Mouse (Mus musculus): ENCODE results near the gene Mindy3. TPM values are rescaled to one million over a fixed set of nuclear protein-coding genes. Genes with fewer than 3 reads are reported as not detected.

Mindy3 gene
- polyA plus RNA-seq, 1 experiment from 2014 or later, result 37.4 TPM

- Histone ChIP-seq H3K36me3 (replicated peaks; ENCODE audit: control insufficient read depth, insufficient read depth, low read depth, low read length) (no peaks in the 10 kb centered on the region), H3K4me3 (ENCODE audit: low read depth, low read length) (no peak overlapping the region), H3K9me3 (replicated peaks; ENCODE audit: control insufficient read depth, low read length) (no peaks in the 10 kb centered on the region), H3K4me1 (ENCODE audit: control insufficient read depth, insufficient read depth, low read length) (no peaks in the 10 kb centered on the region), H3K4me2 (ENCODE audit: low read depth, low read length) (no peak overlapping the region), H3K9ac (replicated peaks; ENCODE audit: low read length) (no peak overlapping the region), H3K27ac (replicated peaks; ENCODE audit: low read depth, low read length) (no peak overlapping the region), H3K27me3 (ENCODE audit: control insufficient read depth, insufficient read depth, low read length) (no peaks in the 10 kb centered on the region)
- WGBS, result 80% methylated on average over 5 of the region's 5 CpGs
- ATAC-seq (replicated peaks; ENCODE audit: insufficient number of reproducible peaks, low FRiP score, low TSS enrichment, low read depth) (no peak), DNase-seq (ENCODE audit: low spot score) (no peak)
Observed at GRCm38 (mm10) chr2:12317343-12317742, 101.9 kb downstream of the Mindy3 start.

DNA sequence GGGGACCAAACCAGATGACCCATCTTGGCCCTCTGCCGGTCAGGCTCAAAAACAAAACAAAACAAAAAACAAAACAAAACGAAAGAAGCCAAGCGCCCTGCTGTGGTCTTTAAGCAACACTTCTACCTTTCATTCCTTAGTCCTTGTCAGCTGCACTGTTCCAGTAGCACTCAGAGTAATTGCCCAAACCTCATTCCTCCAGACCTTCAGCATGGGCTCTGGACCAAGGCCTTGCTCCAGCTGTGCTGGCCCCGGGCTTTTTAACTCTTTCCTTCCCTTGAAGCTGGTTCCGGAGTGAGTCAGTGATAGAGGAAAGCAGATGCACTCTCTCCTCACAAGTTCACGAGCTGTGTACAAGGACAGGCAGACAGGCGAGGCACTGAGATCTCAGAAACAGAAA lies 102.9 kb downstream of the Mindy3 start:
- DNase-seq (ENCODE audit: low spot score) (no peak), ATAC-seq (replicated peaks; ENCODE audit: insufficient number of reproducible peaks, low FRiP score, low TSS enrichment, low read depth) (no peak)
- no peak overlapping the region for H3K27ac ChIP-seq (replicated peaks; ENCODE audit: low read depth, low read length)
- no peaks in the 10 kb centered on the region for H3K9me3 ChIP-seq (replicated peaks; ENCODE audit: control insufficient read depth, low read length)
- H3K27me3 ChIP-seq (ENCODE audit: control insufficient read depth, insufficient read depth, low read length), result no peaks in the 10 kb centered on the region
- H3K4me2 ChIP-seq (ENCODE audit: low read depth, low read length), result no peak overlapping the region
- H3K36me3 ChIP-seq (replicated peaks; ENCODE audit: control insufficient read depth, insufficient read depth, low read depth, low read length), result no peaks in the 10 kb centered on the region
- no peaks in the 10 kb centered on the region for H3K4me1 ChIP-seq (ENCODE audit: control insufficient read depth, insufficient read depth, low read length)
- no peak overlapping the region for H3K9ac ChIP-seq (replicated peaks; ENCODE audit: low read length)
- WGBS, result 19% methylated on average over 7 of the region's 7 CpGs
- no peak overlapping the region for H3K4me3 ChIP-seq (ENCODE audit: low read depth, low read length)

DNA sequence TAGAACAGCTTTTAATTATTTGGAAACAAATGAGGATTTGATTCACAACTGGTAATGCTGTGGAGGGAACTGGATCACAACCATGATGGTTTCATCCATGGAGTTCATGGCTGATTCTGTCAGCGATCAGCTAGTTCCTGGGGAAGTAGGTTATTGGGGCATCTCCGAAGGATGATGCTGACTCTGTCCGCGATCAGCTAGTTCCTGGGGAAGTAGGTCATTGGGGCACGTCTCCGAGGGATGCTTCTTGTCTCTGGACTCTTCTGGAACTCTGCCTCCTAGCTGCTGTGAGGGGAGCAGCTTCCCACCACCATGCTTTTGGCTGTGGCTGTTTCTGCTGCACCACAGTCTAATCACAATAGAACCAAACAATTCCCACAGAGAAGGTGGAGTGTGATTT lies 105.2 kb downstream of the Mindy3 start:
- no peaks in the 10 kb centered on the region for H3K27me3 ChIP-seq (ENCODE audit: control insufficient read depth, insufficient read depth, low read length)
- WGBS, result 76% methylated on average over 6 of the region's 6 CpGs
- H3K27ac ChIP-seq (replicated peaks; ENCODE audit: low read depth, low read length), result no peak overlapping the region
- H3K9me3 ChIP-seq (replicated peaks; ENCODE audit: control insufficient read depth, low read length), result no peaks in the 10 kb centered on the region
- ATAC-seq (replicated peaks; ENCODE audit: insufficient number of reproducible peaks, low FRiP score, low TSS enrichment, low read depth) (no peak), DNase-seq (ENCODE audit: low spot score) (no peak)
- H3K4me2 ChIP-seq (ENCODE audit: low read depth, low read length), result no peak overlapping the region
- H3K4me1 ChIP-seq (ENCODE audit: control insufficient read depth, insufficient read depth, low read length), result no peaks in the 10 kb centered on the region
- no peak overlapping the region for H3K4me3 ChIP-seq (ENCODE audit: low read depth, low read length)
- no peak overlapping the region for H3K9ac ChIP-seq (replicated peaks; ENCODE audit: low read length)
- H3K36me3 ChIP-seq (replicated peaks; ENCODE audit: control insufficient read depth, insufficient read depth, low read depth, low read length), result no peaks in the 10 kb centered on the region

- no peaks in the 10 kb centered on the region for H3K4me1 ChIP-seq (ENCODE audit: control insufficient read depth, insufficient read depth, low read length)
- H3K36me3 ChIP-seq (replicated peaks; ENCODE audit: control insufficient read depth, insufficient read depth, low read depth, low read length), result no peaks in the 10 kb centered on the region
- no peaks in the 10 kb centered on the region for H3K9me3 ChIP-seq (replicated peaks; ENCODE audit: control insufficient read depth, low read length)
- H3K27me3 ChIP-seq (ENCODE audit: control insufficient read depth, insufficient read depth, low read length), result no peaks in the 10 kb centered on the region
- ATAC-seq (replicated peaks; ENCODE audit: insufficient number of reproducible peaks, low FRiP score, low TSS enrichment, low read depth), result no peak
- no peak overlapping the region for H3K9ac ChIP-seq (replicated peaks; ENCODE audit: low read length)
- no peak overlapping the region for H3K4me3 ChIP-seq (ENCODE audit: low read depth, low read length)
- DNase-seq (ENCODE audit: low spot score), result peak; percentile 47
- H3K4me2 ChIP-seq (ENCODE audit: low read depth, low read length), result no peak overlapping the region
- no peak overlapping the region for H3K27ac ChIP-seq (replicated peaks; ENCODE audit: low read depth, low read length)
Observed at GRCm38 (mm10) chr2:12308466-12308865, 110.8 kb downstream of the Mindy3 start.

- Histone ChIP-seq H3K9me3 (replicated peaks; ENCODE audit: control insufficient read depth, low read length) (no peaks in the 10 kb centered on the region), H3K4me1 (ENCODE audit: control insufficient read depth, insufficient read depth, low read length) (no peaks in the 10 kb centered on the region), H3K27me3 (ENCODE audit: control insufficient read depth, insufficient read depth, low read length) (no peaks in the 10 kb centered on the region), H3K4me2 (ENCODE audit: low read depth, low read length) (no peak overlapping the region), H3K9ac (replicated peaks; ENCODE audit: low read length) (no peak overlapping the region), H3K4me3 (ENCODE audit: low read depth, low read length) (no peak overlapping the region), H3K27ac (replicated peaks; ENCODE audit: low read depth, low read length) (no peak overlapping the region), H3K36me3 (replicated peaks; ENCODE audit: control insufficient read depth, insufficient read depth, low read depth, low read length) (no peaks in the 10 kb centered on the region)
- no peak for ATAC-seq (replicated peaks; ENCODE audit: insufficient number of reproducible peaks, low FRiP score, low TSS enrichment, low read depth)
- no peak for DNase-seq (ENCODE audit: low spot score)
Observed at GRCm38 (mm10) chr2:12307311-12307710, 112.0 kb downstream of the Mindy3 start.

DNA sequence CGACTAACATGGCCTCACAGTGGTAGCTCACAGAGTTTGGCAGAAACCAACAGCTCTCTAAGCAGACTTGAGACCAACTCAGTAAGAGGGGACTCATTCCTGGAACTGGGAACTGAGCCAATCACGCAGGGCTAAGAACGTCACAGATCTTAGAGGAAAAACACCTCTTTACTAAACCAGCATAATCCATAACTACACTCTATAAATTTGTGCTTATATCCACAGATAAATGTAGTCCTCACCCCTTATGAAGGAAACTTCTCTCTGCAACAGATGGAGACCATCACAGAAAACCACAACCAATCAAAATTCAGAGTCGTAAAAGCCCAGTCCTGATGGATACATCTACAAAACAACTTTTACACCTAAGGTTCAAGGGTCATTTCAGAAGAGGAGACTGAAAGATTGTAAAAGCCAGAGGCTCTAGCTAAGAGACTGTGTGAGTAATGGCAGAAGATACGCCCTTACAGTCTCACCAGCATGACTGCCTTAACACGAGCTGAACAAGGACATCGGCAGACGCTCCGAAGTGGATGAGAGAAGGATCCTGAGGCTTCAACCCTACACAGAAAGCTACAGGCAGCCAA lies 114.1 kb downstream of the Mindy3 start:
- H3K4me3 ChIP-seq (ENCODE audit: low read depth, low read length), result no peak overlapping the region
- no peaks in the 10 kb centered on the region for H3K9me3 ChIP-seq (replicated peaks; ENCODE audit: control insufficient read depth, low read length)
- no peaks in the 10 kb centered on the region for H3K36me3 ChIP-seq (replicated peaks; ENCODE audit: control insufficient read depth, insufficient read depth, low read depth, low read length)
- H3K27ac ChIP-seq (replicated peaks; ENCODE audit: low read depth, low read length), result no peak overlapping the region
- no peaks in the 10 kb centered on the region for H3K4me1 ChIP-seq (ENCODE audit: control insufficient read depth, insufficient read depth, low read length)
- DNase-seq (ENCODE audit: low spot score) (no peak), ATAC-seq (replicated peaks; ENCODE audit: insufficient number of reproducible peaks, low FRiP score, low TSS enrichment, low read depth) (no peak)
- H3K9ac ChIP-seq (replicated peaks; ENCODE audit: low read length), result no peak overlapping the region
- WGBS, result 85% methylated on average over 9 of the region's 9 CpGs
- no peaks in the 10 kb centered on the region for H3K27me3 ChIP-seq (ENCODE audit: control insufficient read depth, insufficient read depth, low read length)
- H3K4me2 ChIP-seq (ENCODE audit: low read depth, low read length), result no peak overlapping the region

GRCm38 (mm10) chr2:12301431-12302170 lies 117.7 kb downstream of the Mindy3 start, which contains the start of gene Itga8:
TSS of gene Itga8 (minus strand) at chr2:12301922.
- Histone ChIP-seq H3K4me2 (ENCODE audit: low read depth, low read length) (peak within 1 kb of the TSS; percentile 87), H3K36me3 (replicated peaks; ENCODE audit: control insufficient read depth, insufficient read depth, low read depth, low read length) (no peaks in the 10 kb centered on the region), H3K9me3 (replicated peaks; ENCODE audit: control insufficient read depth, low read length) (no peaks in the 10 kb centered on the region), H3K4me1 (ENCODE audit: control insufficient read depth, insufficient read depth, low read length) (no peaks in the 10 kb centered on the region), H3K27ac (replicated peaks; ENCODE audit: low read depth, low read length) (no peak within 1 kb of the TSS), H3K27me3 (ENCODE audit: control insufficient read depth, insufficient read depth, low read length) (no peaks in the 10 kb centered on the region), H3K9ac (replicated peaks; ENCODE audit: low read length) (peak within 1 kb of the TSS; percentile 86), H3K4me3 (ENCODE audit: low read depth, low read length) (peak within 1 kb of the TSS; percentile 77)
- WGBS, result under 1% methylated on average over 52 of the region's 56 CpGs
- peak; percentile 93 for DNase-seq (ENCODE audit: low spot score)
- ATAC-seq (replicated peaks; ENCODE audit: insufficient number of reproducible peaks, low FRiP score, low TSS enrichment, low read depth), result peak; percentile 96

- Histone ChIP-seq H3K36me3 (replicated peaks; ENCODE audit: control insufficient read depth, insufficient read depth, low read depth, low read length) (no peaks in the 10 kb centered on the region), H3K4me3 (ENCODE audit: low read depth, low read length) (peak overlapping the region; percentile 77), H3K4me1 (ENCODE audit: control insufficient read depth, insufficient read depth, low read length) (no peaks in the 10 kb centered on the region), H3K27me3 (ENCODE audit: control insufficient read depth, insufficient read depth, low read length) (no peaks in the 10 kb centered on the region), H3K4me2 (ENCODE audit: low read depth, low read length) (peak overlapping the region; percentile 87), H3K27ac (replicated peaks; ENCODE audit: low read depth, low read length) (no peak overlapping the region), H3K9me3 (replicated peaks; ENCODE audit: control insufficient read depth, low read length) (no peaks in the 10 kb centered on the region), H3K9ac (replicated peaks; ENCODE audit: low read length) (peak overlapping the region; percentile 86)
- DNase-seq (ENCODE audit: low spot score), result peak; percentile 18
- 55% methylated on average over 15 of the region's 15 CpGs for WGBS
- ATAC-seq (replicated peaks; ENCODE audit: insufficient number of reproducible peaks, low FRiP score, low TSS enrichment, low read depth), result no peak
Observed at GRCm38 (mm10) chr2:12300449-12301228, 118.6 kb downstream of the Mindy3 start.
